Mouse (Mus musculus) E14TG2a.4 (cell line): ENCODE measurements around the gene Acbd5.

Source experiments
- H3K27me3 ChIP-seq: 2 replicates; pipeline ENCODE4 v1.6.1; 2014; ENCODE audit warnings: low read length, control low read depth; ENCODE audit not compliant: insufficient read depth
- H3K36me3 ChIP-seq: 2 replicates; pipeline ENCODE4 v1.6.1; 2014; ENCODE audit warnings: low read length, control low read depth; ENCODE audit not compliant: insufficient read depth
- H3K4me1 ChIP-seq: replicated peaks from 2 replicates; pipeline ENCODE4 v1.6.1; 2014; ENCODE audit warnings: low read depth, low read length, control low read depth
- H3K4me3 ChIP-seq: replicated peaks from 2 replicates; pipeline ENCODE4 v1.5.1; 2014; ENCODE audit warnings: mild to moderate bottlenecking, low read length
- H3K9me3 ChIP-seq: 2 replicates; pipeline ENCODE4 v1.6.1; 2014; ENCODE audit warnings: low read length, control low read depth
- CTCF ChIP-seq: conservative IDR thresholded peaks from 2 replicates; pipeline ENCODE4 v1.5.1; 2014; ENCODE audit warnings: low read length
- NANOG ChIP-seq: IDR thresholded peaks from 2 replicates; pipeline ENCODE4 v1.6.1; 2014; ENCODE audit warnings: borderline replicate concordance, low read length, mixed read lengths
- POU5F1 ChIP-seq: IDR thresholded peaks from 2 replicates; pipeline ENCODE4 v1.6.1; 2014; ENCODE audit warnings: low read length, borderline replicate concordance

The Acbd5 gene

GRCm38 (mm10) chr2:23048006-23048405, 20.0 kb upstream of the Acbd5 start:
- H3K4me1 ChIP-seq, result no peaks in the 10 kb centered on the region
- H3K36me3 ChIP-seq, result no peaks in the 10 kb centered on the region
- no peak overlapping the region for H3K4me3 ChIP-seq
- TF ChIP-seq POU5F1, result no peak
- no peak for TF ChIP-seq NANOG
- no peak for TF ChIP-seq CTCF
- peaks cover 8% of the 10 kb centered on the region; the same call in 1 of the 2 replicates for H3K27me3 ChIP-seq
- H3K9me3 ChIP-seq, result peaks cover 19% of the 10 kb centered on the region

- Histone ChIP-seq H3K27me3 (peaks cover 8% of the 10 kb centered on the region; the same call in 1 of the 2 replicates), H3K36me3 (no peaks in the 10 kb centered on the region), H3K4me1 (no peaks in the 10 kb centered on the region), H3K9me3 (peaks cover 19% of the 10 kb centered on the region), H3K4me3 (no peak overlapping the region)
- TF ChIP-seq NANOG, result no peak
- no peak for TF ChIP-seq POU5F1
- TF ChIP-seq CTCF, result no peak
Observed at GRCm38 (mm10) chr2:23051890-23052289, 16.1 kb upstream of the Acbd5 start.

GRCm38 (mm10) chr2:23052523-23052922, 15.4 kb upstream of the Acbd5 start:
- H3K4me1 ChIP-seq, result no peaks in the 10 kb centered on the region
- H3K27me3 ChIP-seq, result peaks cover 8% of the 10 kb centered on the region; the same call in 1 of the 2 replicates
- no peaks in the 10 kb centered on the region for H3K36me3 ChIP-seq
- H3K9me3 ChIP-seq, result peaks cover 19% of the 10 kb centered on the region
- TF ChIP-seq NANOG, result no peak
- no peak for TF ChIP-seq POU5F1
- no peak for TF ChIP-seq CTCF
- H3K4me3 ChIP-seq, result no peak overlapping the region

GRCm38 (mm10) chr2:23068370-23068737, 387 bp downstream of the Acbd5 start:
- no peak for TF ChIP-seq CTCF
- TF ChIP-seq POU5F1, result no peak
- TF ChIP-seq NANOG, result no peak
- Histone ChIP-seq H3K9me3 (no peaks in the 10 kb centered on the region), H3K36me3 (no peaks in the 10 kb centered on the region), H3K4me3 (peak overlapping the region; percentile 88), H3K4me1 (peaks cover 15% of the 10 kb centered on the region), H3K27me3 (no peaks in the 10 kb centered on the region)

- peaks cover 15% of the 10 kb centered on the region for H3K4me1 ChIP-seq
- H3K4me3 ChIP-seq, result peak overlapping the region; percentile 88
- peak; percentile 10; the same call in 1 of the 2 replicates for TF ChIP-seq CTCF
- TF ChIP-seq NANOG, result no peak
- H3K9me3 ChIP-seq, result no peaks in the 10 kb centered on the region
- no peaks in the 10 kb centered on the region for H3K36me3 ChIP-seq
- H3K27me3 ChIP-seq, result no peaks in the 10 kb centered on the region
Observed at GRCm38 (mm10) chr2:23068894-23069744, 1.2 kb downstream of the Acbd5 start.

- H3K36me3 ChIP-seq, result no peaks in the 10 kb centered on the region
- no peaks in the 10 kb centered on the region for H3K9me3 ChIP-seq
- H3K4me1 ChIP-seq, result peaks cover 15% of the 10 kb centered on the region
- no peak for TF ChIP-seq NANOG
- no peak for TF ChIP-seq POU5F1
- TF ChIP-seq CTCF, result no peak
- no peak overlapping the region for H3K4me3 ChIP-seq
- no peaks in the 10 kb centered on the region for H3K27me3 ChIP-seq
Observed at GRCm38 (mm10) chr2:23070491-23070890, 2.5 kb downstream of the Acbd5 start.

- no peak overlapping the region for H3K4me3 ChIP-seq
- H3K9me3 ChIP-seq, result no peaks in the 10 kb centered on the region
- no peaks in the 10 kb centered on the region for H3K27me3 ChIP-seq
- no peak for TF ChIP-seq POU5F1
- TF ChIP-seq NANOG, result no peak
- TF ChIP-seq CTCF, result no peak
- peaks cover 4% of the 10 kb centered on the region; the same call in 1 of the 2 replicates for H3K36me3 ChIP-seq
- peaks cover 15% of the 10 kb centered on the region for H3K4me1 ChIP-seq
Observed at GRCm38 (mm10) chr2:23071406-23071805, 3.4 kb downstream of the Acbd5 start.

GRCm38 (mm10) chr2:23075846-23076245, 7.9 kb downstream of the Acbd5 start:
- H3K9me3 ChIP-seq, result no peaks in the 10 kb centered on the region
- H3K4me3 ChIP-seq, result no peak overlapping the region
- H3K36me3 ChIP-seq, result peaks cover 23% of the 10 kb centered on the region
- H3K27me3 ChIP-seq, result no peaks in the 10 kb centered on the region
- TF ChIP-seq POU5F1 (no peak), NANOG (no peak), CTCF (no peak)
- no peaks in the 10 kb centered on the region for H3K4me1 ChIP-seq
